Mouse (Mus musculus): ENCODE data around the gene Mfsd11.

- TF ChIP-seq CTCF (IDR thresholded peaks at IDR 0.05; ENCODE audit: borderline replicate concordance, insufficient read depth, low read length): no peak
- TF ChIP-seq POLR2A (IDR thresholded peaks at IDR 0.05; ENCODE audit: low read depth, low read length): no peak
These were observed 2.0 kb downstream of the Mfsd11 start for GRCm38 (mm10) chr11:116854279-116854678.

All from embryonic fibroblast, embryonic 13.5 days (primary cell).